Mouse (Mus musculus): ENCODE results near the gene Arhgef3.

The Arhgef3 gene

DNA sequence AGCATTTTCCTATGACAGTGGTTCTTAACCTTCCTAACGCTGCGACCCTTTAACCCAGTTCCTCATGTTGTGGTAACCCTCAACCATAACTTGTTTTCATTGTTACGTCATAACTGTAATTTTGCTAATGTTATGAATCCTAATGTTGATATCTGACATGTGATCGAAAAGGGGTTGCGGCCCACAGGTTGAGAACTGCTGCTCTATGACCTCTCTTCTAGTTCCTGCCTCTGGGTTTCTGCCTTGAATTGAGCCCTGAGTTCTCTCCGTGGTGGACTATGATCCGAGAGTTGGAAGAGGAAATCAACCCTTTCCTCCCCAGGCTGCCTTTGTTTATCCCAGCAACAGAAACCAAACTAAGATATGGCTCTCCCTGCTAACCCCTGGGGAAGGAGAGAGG, 266.8 kb downstream of the Arhgef3 start:
- DNase-seq (ENCODE audit: low spot score): no peak

DNA sequence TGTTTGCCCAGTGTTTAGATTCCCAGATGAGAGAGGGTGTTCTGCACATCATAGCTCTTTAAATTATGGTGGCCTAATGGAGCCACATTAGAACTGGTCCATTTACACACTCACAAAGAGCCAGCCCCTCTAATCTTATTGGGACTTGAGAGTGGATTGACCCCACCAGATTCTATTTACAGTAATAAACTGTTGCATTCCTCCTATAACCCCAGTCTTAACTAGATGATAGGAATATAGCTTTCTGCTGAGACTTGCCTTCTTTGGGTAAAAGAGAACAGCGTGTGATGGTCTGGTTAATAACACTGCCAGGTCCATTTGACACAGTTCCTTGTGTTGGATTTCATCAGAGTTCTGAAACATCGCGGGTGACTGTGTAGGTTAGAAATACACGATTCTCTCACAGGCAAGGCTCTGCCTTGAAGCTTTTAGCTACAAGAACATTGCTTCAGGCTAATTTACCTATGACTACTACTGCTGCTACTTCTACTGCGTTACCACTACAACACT, 268.7 kb downstream of the Arhgef3 start:
- no peak for DNase-seq (ENCODE audit: low spot score)

DNA sequence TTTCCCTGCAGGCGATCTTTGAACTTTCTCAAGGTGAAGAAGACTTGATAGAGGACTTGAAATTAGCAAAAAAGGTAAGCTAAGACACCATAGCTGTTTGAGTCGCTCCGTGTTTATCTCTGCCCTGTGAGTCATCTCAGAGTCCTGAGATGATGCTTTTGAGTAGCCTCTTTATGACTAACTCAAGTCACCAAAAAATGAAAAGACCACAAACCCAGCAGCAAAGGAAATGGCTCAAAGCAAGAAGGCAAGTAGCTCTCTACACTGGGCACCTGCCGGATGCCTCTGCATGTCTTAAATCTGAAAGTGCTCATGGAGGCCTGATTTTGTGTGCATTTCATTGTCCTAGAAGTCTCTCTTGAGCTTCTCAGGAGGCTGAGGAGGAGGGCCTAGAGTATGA, 269.4 kb downstream of the Arhgef3 start:
- no peak for DNase-seq (ENCODE audit: low spot score)

DNA sequence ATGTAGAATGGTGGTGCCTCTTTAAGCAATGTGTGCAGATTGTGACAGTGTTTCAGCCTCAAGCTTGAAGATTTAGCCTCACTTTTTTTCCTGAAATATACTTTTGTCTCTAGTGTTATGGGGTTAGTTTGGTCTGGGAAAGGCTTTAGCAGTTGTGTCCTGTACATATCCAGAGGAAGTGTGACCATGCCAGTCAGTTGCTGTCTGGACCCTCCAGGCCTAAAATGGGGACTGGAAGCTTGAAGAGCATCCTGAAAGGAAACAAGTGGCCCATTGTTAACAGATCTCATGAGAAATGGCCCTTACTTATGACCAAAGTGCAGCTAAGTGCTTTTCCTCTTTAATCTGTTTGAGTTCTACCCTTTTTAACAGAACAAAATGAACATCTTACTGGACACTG, 273.9 kb downstream of the Arhgef3 start:
- DNase-seq (ENCODE audit: low spot score): no peak

DNA sequence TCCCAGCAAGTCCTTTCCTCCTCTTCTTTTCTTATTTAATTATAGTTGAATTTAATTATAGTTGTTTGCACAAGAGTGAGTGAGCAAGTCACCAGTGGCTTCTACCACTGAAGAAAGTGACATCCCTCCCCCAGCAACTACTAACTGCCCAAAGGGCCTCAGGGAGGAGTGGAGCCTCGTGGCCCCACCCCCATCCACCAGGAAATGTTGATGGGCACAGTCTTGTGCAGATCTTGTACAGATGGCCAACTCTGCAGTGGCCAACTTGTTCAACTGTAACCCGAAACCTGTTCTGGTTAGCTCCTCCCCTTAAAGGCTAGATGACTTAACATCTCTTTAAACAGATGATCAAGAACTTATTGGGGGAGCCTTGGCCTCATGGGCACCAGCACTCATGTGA, 275.0 kb downstream of the Arhgef3 start:
- no peak for DNase-seq (ENCODE audit: low spot score)

DNA sequence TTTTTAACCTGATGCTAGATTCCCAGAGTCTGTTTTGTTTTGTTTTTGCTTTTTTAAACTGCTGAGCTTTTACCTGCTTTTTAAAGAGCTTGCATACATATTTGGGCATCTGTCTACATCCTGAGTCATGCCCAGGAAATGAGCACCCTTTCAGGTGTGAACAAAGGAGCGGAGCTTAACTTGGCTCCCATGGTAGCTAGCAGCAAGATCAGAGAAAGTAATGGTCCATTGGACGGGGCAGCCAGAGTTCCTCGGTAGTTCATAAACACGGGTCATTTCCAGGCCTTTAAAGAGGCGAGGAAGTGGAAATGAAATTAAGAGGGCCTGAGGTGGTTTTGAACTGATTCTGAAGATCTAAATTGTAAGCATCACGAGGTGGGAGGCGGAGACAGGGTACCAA, 276.0 kb downstream of the Arhgef3 start:
- DNase-seq (ENCODE audit: low spot score): no peak

DNA sequence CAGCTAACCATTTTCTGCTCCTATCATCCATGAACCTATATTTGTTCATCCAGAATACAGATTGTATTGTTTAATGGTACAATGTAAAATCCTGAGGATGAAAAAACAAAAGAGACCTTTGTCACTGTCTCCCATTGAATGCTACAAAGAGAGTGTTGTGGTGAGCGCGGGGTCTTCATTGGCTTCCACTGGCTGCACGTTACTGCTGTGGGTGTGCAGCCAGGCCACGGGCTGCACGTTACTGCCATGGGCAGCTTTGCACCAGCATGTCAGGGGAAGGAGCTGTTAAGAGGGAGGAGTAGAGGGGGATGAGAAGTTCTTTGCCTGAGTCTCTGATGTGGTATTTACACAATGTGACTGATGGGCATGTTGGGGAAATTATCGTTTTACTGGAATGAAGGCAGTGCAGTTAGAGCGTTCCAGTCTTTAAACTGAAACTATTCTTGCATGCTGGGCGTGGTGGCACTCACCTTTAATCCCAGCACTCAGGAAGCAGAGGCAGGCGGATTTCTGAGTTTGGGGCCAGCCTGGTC, 277.1 kb downstream of the Arhgef3 start:
- no peak for DNase-seq (ENCODE audit: low spot score)

DNA sequence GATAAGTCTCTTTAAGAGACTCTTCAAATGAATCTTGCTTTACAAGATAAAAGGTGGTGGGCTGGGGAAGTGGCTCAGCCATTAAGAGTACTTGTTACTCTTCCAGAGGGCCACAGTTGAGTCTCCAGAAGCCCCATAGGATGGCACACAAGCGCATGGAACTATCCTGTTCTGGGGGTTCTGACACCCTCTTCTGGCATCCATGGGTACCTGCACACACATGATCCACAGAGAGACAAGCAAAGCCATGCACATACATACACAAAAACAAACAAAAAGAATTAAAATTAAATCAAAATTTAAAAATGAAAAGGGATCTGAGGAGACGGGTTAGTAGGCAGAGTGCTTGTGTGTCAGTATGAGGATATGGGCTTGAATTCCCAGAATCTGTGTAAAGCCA, 278.0 kb downstream of the Arhgef3 start:
- no peak for DNase-seq (ENCODE audit: low spot score)

DNA sequence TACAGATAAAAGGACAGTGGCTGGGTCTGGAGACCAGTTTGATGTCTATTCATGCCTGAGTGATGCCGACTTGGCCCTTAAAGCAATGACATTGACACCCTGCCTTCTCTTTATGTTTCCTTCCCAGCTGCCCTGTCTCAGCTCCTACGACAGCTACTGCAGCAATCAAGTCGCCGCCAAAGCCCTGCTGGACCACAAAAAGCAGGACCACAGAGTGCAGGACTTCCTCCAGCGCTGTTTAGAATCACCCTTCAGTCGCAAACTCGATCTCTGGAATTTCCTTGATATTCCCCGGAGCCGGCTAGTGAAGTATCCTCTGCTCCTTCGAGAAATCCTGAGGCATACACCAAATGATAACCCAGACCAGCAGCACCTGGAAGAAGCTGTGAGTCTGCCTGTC, 279.1 kb downstream of the Arhgef3 start:
- no peak for DNase-seq (ENCODE audit: low spot score)

DNA sequence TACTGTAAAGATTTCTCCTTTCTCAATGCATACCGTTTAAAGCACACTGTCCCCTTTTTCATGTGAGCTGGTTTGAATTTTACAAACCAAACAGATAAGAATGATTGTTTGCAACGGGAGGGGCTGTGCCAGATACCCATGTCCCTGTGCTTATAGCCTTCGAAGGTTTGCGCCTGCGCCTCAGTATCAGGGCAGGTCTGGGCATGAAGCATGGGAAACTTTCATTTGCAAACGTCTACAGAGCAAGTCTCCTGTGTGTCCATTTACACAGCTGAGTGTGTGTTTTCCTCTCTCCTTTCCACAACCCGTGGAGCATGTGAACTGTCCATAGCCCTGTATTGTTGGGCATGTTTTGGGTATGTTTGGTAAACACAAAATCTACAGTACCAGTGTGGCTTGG, 281.7 kb downstream of the Arhgef3 start:
- DNase-seq (ENCODE audit: low spot score): no peak

DNA sequence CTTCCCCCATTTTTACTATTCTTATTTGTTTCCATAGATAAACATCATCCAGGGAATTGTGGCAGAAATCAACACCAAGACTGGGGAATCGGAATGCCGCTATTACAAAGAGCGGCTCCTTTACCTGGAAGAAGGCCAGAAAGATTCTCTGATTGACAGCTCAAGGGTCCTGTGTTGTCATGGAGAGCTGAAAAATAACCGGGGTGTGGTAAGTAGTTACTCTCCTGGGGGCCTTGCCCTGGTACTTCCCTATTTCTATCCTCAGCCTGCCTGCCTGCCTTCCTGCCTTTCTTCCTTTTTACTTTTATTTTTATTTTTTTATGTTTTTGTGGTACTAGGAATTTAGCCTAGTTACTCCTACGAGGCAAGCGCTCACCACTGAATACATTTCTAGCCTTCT, 282.8 kb downstream of the Arhgef3 start:
- no peak for DNase-seq (ENCODE audit: low spot score)

DNA sequence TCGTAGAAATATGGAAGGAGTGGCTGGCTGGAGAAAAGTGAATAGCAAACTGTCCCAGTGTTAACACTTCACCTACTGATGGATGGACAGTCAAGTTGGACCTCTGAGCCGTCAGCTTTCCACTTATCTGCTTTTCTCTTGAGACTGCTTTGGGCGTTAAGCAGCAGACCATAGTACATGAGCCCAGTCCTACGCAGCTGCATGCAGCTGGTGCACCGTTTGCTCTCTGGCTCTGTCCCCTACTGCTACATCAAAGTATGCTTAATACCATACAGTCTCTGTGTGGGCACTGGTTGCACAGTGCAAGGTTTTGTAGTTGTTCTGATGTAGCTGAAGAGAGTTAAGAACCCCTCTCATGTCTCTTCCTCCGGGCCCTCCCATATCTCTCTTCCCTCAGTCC, 285.8 kb downstream of the Arhgef3 start:
- DNase-seq (ENCODE audit: low spot score): no peak

DNA sequence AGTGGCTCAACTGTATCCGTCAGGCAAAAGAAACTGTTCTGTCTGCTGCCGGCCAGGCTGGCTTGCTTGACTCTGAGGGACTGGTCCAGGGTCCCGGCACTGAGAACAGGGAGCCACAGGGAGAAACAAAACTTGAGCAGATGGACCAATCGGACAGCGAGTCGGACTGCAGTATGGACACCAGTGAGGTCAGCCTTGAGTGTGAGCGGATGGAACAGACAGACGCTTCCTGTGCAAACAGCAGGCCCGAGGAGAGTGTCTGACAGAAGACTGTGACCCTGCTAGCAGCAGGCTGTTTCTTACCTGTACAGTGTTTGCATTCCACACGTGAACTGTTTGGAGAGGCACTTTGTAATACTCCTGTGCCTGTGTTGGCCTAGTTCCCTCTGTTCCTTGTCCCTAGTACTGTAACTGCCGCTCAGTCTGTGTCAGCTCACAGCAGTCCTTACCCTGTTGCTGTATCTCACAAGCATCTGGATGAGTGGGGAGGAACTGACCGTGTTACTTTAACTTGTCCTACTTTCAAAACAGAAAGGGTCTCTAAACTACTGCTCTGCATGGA, 287.1 kb downstream of the Arhgef3 start:
- DNase-seq (ENCODE audit: low spot score): no peak

DNA sequence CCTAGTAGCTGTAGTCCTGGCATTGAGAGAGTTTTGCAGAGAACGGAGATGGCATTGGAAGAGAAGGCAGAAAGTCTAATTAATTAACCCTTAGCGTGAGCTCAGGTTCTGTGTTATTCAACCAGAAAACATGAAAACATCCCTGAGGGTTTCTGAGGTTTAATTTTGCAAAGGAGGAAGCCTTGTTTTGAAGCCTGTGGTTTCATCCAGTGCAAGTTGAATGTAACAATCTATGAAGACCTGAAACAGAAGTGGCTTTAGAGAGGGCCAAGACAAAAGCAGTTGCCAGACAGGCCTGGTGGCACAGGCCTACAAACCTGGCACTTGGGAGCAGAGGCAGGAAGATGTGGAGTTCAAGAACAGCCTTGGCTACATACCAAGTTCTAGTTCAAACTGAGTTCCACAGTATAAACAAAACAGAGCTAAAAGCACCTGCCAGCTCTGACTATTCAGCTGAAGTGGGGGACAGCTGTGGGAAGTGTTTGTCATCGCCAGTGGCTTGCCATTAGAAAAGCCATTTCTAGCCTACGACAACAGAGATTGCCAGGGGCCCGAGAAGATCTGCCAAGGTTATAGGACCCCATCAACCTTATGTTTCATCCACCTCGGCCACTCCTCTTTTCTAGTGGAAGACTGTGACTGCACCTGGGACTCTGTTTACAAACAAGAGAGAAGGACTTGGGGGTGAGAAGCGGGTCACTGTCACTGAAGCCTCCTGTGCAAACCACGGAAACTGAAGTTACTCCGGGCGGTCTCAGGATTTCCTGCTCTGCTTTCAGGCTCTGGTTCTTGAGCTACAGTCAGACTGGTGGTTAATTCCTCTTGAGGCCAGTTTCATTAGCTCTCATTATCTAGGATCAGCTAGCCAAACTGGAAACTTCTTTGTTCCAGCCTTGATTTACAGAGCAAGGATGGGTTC, 287.9 kb downstream of the Arhgef3 start:
- DNase-seq (ENCODE audit: low spot score): no peak

DNA sequence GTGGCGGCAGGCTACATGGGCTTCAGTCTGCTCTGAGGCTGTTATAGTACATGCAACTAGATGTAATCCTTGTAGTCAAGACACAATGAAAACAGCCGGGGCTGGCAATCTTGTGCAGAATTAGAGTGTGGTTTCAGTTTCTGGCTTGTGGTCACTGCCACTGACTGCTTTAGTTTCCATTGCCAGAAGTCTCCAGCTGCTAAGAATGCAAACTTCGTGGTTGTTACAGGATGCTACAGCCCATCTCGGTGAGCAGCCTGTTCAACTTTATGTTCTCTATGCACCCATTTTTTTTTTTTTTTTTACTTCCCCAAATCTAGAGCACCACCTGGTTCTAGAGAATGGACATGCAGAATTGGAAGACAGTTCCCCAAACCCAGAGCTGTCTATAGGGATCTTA, 290.8 kb downstream of the Arhgef3 start:
- no peak for DNase-seq (ENCODE audit: low spot score)

DNA sequence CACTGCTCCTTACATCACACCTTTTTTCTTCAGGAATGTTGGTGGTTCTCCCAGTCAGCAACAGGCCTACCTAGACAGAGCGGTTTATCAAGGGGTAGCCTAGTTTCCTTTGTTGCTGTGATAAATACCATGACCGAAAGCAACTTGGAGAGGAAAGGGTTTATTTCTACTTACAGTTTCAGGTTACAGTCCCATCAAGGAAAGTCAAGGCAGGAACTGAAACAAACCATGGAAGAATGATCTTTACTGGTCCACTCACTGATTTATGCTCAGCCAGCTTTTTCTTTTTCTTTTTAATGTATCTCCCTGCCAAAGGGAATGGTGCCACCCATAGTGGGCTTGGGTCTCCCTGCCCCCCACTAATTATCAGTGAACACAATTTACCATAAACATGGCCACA, 291.2 kb downstream of the Arhgef3 start:
- DNase-seq (ENCODE audit: low spot score): no peak

DNA sequence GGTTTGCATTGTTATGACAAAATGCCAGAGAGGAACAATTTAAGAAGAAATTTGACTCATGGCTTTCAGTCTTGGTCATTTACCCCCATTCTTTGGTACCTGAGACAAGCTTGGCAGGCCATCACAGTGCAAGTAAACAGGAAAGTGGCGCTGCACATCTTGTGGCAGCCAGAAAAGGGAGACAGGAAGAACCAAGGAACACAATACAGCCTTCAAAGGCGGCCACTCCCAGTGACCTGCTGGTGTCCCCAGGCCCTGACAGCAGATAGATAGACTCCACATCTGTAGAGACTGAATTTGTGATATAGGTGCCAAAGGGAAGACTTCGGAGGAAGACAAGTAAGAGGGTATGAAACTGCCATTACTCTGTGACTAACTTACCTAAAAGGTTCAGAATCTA, 293.5 kb downstream of the Arhgef3 start:
- DNase-seq (ENCODE audit: low spot score): no peak

DNA sequence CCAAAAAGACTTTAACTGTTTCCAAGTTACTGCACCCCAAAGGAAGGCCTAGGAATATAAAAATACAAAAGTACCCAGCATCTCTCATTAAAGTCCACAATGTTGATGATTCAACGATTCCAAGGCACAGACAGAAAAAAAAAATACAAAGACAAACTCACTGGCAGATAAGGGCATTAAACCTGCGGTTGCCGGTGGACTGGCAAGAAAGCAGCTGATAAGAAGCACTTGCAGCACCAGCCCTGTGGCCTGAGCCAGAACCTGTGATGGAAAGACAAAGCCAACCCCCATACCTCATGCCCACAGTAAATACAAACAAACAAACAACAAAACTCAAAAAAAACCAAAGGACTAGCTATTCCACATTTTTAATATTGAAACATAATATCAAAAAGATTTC, 295.0 kb downstream of the Arhgef3 start:
- no peak for DNase-seq (ENCODE audit: low spot score)

DNA sequence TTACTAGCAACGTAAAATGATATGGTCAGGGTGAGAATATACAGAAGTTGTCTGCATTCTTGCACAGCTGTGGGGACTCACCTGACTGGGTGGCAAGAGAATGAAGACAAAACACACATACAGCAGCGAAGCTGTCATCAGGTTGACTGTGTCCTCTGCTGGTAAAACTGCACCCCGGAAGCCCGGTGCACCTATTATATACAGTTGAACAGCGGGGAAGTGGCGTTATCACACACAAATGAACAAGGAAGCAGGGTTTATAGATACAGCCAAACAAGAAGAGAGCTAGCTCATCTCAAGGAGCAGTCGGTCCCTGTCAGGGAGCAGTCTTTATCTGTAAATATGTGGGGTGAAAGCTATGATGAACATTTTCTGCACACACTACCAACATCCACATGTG, 296.8 kb downstream of the Arhgef3 start:
- DNase-seq (ENCODE audit: low spot score): no peak

DNA sequence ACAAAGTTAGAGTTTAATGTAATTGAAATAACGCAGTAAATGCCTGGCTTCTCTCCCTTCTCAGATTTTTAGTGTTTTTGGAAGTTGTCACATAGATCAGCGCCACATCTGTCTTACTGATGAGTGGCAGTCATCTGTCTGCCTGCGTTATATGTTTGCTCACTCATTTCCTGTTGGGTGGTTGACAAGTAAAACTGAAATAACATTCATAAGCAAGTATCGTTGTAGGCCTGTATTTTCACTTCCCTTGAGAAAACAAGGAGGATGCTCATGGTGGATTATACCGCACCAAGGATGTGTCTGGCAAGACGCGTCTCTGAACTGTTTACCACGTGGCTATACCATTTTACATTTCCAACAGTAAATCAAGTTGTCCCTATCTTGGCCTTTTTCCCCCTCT, 298.0 kb downstream of the Arhgef3 start:
- DNase-seq (ENCODE audit: low spot score): no peak

DNA sequence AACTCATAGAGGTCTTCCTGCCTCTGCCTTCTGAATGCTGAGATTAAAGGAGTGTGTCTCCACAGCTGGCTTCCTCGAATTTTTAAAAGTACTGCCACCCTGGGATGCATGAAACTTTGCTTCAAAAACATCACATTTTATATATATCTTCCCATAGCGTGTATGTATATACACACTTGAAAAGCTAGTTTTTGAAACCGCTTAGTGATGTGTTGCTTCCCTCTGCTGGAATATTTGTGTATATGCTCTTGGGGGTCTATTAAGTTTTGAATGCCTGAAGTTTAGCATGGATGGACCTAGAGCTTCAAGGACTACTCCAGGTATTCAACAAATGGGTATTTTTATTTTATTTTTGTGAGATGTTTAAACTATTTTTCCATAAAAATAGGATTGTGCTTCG, 299.3 kb downstream of the Arhgef3 start:
- peak; percentile 24 for DNase-seq (ENCODE audit: low spot score)

DNA sequence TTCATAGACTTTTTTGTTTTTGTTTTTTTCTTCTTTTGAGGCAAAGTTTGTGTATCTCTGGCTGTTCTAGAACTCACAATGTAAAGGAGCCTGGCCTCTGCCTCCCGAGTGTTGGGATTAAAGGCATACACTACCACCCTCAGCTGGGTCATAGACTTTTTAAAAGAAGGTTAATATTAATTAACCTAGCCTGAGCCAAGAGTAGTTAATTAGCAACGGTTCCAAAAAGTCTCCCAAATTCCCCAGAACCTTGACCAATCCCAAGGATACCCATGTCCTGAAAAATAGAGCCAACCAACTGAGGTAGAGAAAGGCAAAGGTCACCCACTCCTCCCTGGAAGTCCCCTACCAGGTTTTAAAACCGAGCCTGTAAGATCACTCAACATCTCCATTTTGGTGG, 306.1 kb downstream of the Arhgef3 start:
- DNase-seq (ENCODE audit: low spot score): no peak

DNA sequence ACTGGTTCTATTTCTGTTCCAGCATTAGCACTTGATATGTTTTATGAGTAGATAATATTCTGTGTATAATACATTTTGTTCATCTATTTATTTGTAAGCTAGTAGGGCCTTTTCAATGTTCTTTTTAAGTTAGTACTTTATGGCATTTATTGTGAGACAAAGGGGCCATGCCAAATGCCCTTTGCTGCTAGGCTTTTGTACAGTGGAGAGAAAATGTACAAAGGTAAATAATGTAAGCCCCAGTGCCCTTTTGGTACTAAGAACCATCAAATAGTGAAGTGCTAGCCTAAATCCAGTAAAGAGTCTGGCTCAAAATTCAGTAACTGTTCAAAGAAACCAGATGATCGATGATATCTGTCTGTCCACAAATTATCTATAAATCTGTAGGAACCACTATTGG, 307.6 kb downstream of the Arhgef3 start:
- DNase-seq (ENCODE audit: low spot score): no peak

Data from layer of hippocampus, adult 11-12 months (tissue).